Mouse (Mus musculus): ENCODE data around the gene Gtpbp6.
A peak's percentile ranks its signal among the peaks of the same experiment; 100 is the strongest.
"Not testable (repeated sequence)": the region's sequence is repeated elsewhere in the genome, so short reads cannot be mapped to it uniquely, and the experiment has no call there.

The Gtpbp6 gene

DNA sequence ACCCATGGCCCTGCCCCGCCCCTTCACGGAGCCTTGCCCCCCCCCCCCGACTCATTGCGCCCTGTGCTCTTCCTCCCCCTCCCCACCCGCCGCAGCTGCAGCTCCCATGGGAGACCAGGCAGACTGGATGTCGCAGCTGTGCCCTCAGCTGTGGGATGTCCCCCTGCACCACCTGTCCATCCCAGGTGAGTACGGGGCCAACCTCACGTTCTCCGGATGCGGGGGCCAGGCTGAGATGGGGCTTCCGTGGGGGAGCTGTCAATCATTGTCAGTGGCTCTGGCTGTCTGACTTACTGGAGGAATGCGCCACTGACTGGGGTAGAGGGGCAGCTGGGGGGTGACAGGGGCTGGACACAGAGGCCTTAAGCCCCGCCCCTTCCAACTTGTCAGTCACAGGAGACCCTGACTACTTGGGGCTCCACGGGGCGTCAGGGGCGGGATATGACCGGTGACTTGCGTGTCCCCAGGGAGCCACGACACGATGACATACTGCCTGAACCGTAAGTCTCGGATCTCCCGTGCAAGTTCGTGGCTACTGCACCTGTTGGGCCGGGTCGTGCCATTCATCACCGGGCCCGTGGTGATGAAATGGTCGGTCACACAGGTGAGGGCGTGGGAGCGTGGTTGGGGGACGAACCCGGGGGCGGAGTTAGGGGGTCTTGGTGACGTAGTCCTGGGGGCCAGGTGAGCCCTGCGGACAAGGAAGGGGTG, 6.9 kb downstream of the Gtpbp6 start:
- peak in 1 of 2 experiments; percentile 29 for DNase-seq (ENCODE audit: low spot score in 2 of 2)

DNA sequence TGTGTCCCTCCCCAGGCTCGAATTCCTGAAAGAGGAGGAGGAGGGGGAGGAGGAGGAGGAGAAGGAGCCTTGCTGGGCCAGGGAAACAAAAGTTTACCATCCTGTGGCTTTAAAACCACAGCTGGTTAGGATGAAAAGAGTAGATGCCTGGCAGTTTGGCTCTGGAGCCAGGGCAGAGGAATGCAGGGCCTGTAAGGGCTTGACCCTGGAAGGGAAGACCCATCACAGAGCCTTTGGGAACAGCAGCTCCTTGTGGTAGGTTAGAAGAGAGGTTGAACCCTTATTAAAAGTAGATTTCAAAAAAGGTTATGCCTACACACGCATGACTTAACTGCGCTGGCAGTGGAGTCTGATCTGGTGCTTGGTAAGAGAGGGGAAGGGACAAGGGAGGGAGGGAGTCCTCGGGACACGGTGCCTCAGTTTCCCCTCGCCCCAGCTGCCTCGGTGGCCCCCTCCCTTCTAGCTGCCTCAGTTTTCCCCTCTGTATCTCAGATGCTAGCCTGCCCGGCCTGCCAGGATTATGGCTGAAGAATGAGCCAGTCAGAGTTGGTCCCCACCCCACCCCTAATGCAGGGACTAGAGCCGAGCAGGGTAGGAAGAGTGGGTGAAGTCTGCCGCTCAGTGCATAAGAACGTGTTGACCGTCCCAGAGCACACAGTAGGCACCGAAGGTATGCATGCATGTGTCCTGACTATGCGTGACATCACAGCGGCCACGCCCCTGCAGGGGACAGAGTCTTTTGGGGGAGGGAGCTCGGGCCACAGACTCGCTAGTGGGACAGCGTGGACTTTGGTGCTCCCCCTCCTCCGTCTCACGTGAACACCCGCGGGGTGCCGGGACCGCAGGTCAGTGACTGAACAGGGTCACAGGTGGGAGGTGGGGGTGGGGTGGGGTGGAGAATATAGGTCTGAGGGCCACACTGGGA, 8.1 kb downstream of the Gtpbp6 start, which contains the start of gene Plcxd1:
Plcxd1 (plus strand) TSS at position 314 of the 925 bp plus-strand sequence.
- DNase-seq (ENCODE audit: low spot score in 2 of 2): peak in 1 of 2 experiments; percentile 4

DNA sequence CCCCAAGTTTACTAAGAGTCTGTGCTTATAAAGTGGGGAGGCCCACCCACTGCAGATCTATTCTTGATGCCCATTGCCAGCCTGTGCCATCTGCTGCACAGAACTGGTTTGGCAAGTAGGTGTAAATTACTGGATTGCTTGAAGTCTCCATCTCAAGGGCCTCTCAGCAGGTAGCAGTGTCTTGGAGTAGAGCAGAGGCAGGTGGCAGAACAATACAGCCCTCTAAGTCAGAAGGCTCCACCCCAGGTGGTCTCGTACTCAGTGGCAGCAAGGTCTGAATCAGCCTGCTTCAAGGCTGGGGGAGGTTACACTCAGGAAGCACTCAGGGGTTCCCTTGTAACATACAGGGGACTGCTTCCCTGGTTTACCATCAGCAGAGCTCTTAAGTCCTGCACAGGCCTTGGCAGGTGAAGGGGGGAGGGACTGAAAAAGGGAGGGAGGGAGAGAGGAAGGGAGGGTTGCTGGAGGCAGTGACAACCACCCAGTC, 9.0 kb downstream of the Gtpbp6 start:
- peak in 1 of 2 experiments; percentile 68 for DNase-seq (ENCODE audit: low spot score in 2 of 2)

DNA sequence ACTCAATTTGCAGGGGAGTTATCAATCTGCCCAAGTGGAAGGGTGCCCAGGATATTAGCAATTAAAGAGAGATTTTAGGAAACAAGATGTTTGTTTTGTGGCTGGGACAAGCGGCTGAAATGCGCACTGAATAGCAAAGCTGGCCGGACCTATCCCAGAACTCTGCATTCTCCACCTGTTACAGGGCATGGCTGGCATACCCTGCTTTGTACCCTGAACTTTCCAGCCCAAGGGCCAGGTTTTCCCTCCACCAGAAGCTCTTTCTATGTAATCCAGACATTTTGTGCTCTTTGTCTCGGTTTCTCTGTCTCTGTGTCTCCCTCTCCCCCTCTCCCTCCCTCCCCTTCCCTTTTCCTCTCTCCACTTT, 13.2 kb downstream of the Gtpbp6 start:
- DNase-seq (ENCODE audit: low spot score in 2 of 2): no peak

DNA sequence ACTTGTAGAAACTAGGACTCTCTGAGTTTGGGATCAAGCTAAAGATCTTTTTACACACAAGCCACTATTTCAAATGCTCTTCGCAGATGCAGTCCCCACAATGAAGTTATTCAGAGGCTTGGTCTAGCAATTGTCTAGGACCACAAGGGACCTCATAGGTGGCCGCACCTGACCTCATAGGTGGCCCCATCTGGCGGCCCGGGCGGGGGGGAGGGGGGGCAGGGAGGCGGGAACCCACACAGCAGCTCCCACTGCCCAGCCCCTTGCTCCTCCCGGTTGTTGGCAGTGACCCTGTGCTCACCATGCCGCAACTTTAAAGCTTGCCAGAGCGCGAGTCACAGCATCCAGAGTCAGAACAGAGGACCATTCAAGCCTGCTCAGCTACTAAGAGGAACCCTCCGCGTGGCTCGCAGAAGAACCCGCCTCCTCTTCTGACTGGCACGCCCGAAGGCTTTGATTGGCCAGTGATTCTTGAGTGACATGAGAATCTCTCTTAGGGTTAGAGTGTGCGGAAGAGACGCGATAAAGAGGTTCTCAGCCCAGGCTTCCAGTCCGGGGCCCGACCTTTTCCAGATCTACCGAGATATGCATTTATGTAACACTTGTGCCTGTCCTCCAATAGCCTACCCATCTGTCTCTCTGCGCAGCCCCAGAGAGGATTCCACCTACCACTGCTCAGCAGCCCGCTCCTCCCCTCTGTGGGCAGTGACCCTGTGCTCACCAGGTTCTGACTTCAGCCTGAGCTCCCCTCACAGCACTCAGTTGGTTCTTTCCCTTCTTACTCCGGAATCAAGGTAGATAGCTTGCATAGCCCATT, 13.8 kb downstream of the Gtpbp6 start, which contains the start of gene Gm35315:
Gm35315 (minus strand) TSS at position 391 of the 817 bp plus-strand sequence.
- peak; percentile 85 to 93 for DNase-seq (ENCODE audit: low spot score in 2 of 2)

DNA sequence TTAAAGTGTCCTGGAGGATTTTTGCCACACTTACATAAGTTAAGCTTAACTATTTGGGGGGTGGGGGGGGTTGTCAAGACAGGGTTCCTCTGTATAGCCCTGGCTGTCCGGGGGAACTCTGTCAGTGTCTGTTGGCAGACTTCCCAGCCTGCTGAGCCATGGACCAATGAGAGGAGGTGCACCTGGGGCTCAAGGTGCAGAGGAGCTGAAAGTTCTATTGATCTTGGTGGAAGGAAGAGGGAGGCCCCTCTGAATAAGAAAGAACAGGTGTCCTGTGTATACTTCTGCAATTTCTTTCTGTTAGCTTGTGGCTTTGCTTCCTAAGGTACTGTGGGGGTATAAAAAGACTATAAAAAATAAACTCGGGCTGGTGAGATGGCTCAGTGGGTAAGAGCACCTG, 16.5 kb downstream of the Gtpbp6 start:
- DNase-seq (ENCODE audit: low spot score in 2 of 2): no peak

DNA sequence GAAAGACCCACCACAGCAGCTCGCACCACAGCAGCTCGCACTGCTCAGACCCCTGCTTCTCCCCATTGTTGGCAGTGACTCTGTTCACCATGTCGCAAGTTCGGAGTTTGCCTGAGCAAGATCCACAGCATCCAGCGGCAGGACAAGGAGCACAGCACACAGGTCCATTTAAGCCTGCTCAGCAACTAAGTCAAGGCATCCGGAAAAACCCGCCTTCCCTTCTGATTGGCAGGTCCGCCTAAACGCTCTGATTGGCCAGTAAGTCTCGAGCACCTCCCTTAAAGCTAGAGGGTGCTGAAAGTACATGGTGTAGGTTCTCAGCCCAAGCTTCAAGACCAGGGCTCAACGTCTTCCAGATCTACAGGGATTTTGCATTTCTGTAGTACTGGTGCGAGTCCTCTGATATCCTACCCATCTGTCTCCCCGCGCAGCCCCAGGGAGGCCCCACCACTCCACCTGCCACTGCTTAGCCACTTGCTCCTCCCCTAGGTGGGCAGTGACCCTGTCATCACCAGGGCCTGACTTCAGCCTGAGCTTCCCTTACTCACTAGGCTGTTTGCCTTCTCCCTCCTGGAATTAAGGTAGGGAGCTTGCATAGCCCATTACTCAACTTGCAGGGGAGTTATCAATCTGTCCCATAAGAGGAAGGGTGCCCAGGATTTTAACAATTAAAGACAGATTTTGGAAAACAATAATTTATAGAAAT, 21.7 kb downstream of the Gtpbp6 start:
- no peak for DNase-seq (ENCODE audit: low spot score in 2 of 2)

DNA sequence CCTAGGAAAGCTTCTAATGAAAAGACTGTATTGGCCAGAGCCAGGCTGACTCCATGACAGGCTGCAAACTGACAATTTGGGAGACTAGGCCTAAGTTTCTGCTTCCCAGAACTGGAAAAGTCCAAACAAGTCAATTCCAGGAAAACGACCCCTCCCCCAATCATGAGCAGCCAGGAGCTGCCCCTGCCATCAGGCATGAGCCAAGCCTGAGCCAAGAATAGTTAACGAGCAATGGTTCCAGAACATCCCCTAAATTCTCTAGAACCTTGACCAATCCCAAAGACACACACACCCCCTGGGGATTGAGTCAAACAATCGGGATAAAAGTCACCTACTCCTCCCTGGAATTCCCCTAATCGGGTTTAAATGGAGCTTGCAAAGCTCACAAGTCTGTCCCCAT, 25.0 kb downstream of the Gtpbp6 start:
- no peak for DNase-seq (ENCODE audit: low spot score in 2 of 2)

DNA sequence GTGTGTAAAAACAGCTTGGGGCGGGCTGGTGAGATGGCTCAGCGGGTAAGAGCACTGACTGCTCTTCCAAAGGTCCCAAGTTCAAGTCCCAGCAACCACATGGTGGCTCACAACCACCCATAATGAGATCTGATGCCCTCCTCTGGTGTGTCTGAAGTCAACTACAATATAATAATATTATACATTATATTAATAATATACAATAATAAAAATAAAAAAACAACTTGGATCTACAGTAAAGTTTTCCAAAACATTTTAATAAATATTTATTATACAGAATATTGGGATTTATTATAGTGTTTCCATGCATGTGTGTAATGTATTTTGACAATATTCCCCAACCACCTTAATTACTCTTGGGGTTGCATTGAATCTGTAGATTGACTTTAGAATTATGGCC, 35.6 kb downstream of the Gtpbp6 start, which contains the start of gene Gm17655:
Gm17655 (minus strand) TSS at position 101 of the 400 bp plus-strand sequence.
- not testable (repeated sequence) for DNase-seq (ENCODE audit: low spot score in 2 of 2)

DNA sequence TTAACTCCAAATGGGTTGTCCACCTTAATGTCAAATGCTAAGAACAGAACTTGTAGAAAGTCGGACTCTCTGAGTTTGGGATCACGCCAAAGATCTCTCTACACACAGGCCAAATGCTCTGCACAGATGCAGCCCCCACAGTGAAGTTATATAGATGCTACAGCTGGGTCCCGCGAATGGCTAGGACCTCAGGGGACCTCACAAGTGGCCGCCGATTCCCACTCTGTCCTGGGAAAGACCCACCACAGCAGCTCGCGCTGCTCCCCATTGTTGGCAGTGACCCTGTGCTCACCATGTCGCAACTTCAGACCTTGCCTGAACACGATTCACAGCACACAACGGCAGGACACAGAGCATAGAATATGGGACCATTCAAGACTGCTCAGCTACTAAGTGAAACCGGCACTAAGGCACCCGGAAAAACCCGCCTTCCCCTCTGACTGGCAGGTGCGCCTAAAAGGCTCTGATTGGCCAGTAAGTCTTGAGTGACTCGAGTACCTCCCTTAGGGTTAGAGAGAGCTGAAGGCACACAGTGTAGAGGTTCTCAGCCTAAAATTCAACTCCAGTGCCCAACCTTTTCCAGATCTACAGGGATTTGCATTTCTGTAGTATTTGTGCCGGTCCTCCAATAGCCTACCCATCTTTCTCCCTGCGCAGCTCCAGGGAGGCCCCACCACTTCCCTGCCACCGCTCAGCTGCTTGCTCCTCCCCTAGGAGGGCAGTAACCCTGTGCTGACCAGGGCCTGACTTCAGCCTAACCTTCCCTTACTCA, 50.2 kb downstream of the Gtpbp6 start:
- DNase-seq (ENCODE audit: low spot score in 2 of 2): peak; percentile 79 to 88

All from frontal cortex, postnatal 36 days (tissue).